Mouse (Mus musculus) cerebellum, adult 2 months (tissue): Measurements from ENCODE around the gene Srgap1.

Experiments
- CTCF ChIP-seq: fragments of 200-500 bp; IDR thresholded peaks from 2 replicates; pipeline ENCODE4 v1.5.1; 2011; ENCODE audit warnings: low read depth, mild to moderate bottlenecking, control low read depth, low read length, moderate library complexity, borderline replicate concordance; ENCODE audit not compliant: insufficient read depth
- POLR2A ChIP-seq: fragments of 200-500 bp; IDR thresholded peaks from 2 replicates; pipeline ENCODE4 v1.6.1; 2011; ENCODE audit warnings: low read length, control low read depth, borderline replicate concordance; ENCODE audit not compliant: insufficient read depth

- TF ChIP-seq POLR2A, result no peak
- TF ChIP-seq CTCF, result no peak
Measured at GRCm38 (mm10) chr10:121764469-121765173, 282.5 kb downstream of the Srgap1 start.
